Mouse (Mus musculus): ENCODE results near the gene Col27a1.

GRCm38 (mm10) chr4:63233557-63234452 is 20.0 kb downstream of the Col27a1 start:
- TF ChIP-seq HCFC1 (IDR thresholded peaks at IDR 0.05; ENCODE audit: borderline replicate concordance, insufficient read depth, low read length) (no peak), ZC3H11A (IDR thresholded peaks at IDR 0.05; ENCODE audit: borderline replicate concordance, low read depth, low read length) (no peak)
